Mouse (Mus musculus): Measurements from ENCODE around the gene Ache. TPM values are rescaled to one million over a fixed set of nuclear protein-coding genes. Genes with fewer than 3 reads are reported as not detected.
A peak's percentile ranks its signal among the peaks of the same experiment; 100 is the strongest.

The Ache gene
- total and polyA plus RNA-seq, 3 experiments, result 0.13 to 0.23 TPM; not detected in 1

DNA sequence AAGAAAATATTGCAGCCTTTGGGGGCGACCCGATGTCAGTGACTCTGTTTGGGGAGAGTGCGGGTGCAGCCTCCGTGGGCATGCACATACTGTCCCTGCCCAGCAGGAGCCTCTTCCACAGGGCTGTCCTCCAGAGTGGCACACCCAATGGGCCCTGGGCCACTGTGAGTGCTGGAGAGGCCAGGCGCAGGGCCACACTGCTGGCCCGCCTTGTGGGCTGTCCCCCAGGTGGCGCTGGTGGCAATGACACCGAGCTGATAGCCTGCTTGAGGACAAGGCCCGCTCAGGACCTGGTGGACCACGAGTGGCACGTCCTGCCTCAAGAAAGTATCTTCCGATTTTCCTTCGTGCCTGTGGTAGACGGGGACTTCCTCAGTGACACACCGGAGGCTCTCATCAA lies 3.4 kb downstream of the Ache start:
- no peaks in the 10 kb centered on the region for H3K9me3 ChIP-seq (replicated peaks; ENCODE audit: low read length)
- H3K4me3 ChIP-seq (replicated peaks in 1 of 3; ENCODE audit: low read depth in 2 of 3, low read length in 2 of 3, poor library complexity in 1 of 3), result no peak overlapping the region
- H3K4me2 ChIP-seq (ENCODE audit: insufficient read depth, low read depth, poor library complexity, severe bottlenecking), result peak overlapping the region; percentile 11; the same call in 1 of the 2 replicates
- H3K27ac ChIP-seq (ENCODE audit: insufficient read depth, low read depth), result no peak overlapping the region
- peaks cover 14 to 57% of the 10 kb centered on the region in 2 experiments; a peak in 3 of 4 replicates for H3K4me1 ChIP-seq (ENCODE audit: control insufficient read depth in 1 of 2, insufficient read depth in 2 of 2)
- peaks cover 33% of the 10 kb centered on the region for H3K27me3 ChIP-seq (replicated peaks)
- in situ Hi-C loops (cut with MboI; ENCODE audit: low pct_ligation_motif_present, low pct_unique_long_range_greater_than_20kb, low sequenced_read_pairs), result no loop called here
- H3K79me2 ChIP-seq (replicated peaks; ENCODE audit: control insufficient read depth, extremely low read depth, insufficient read depth, poor library complexity, severe bottlenecking), result no peaks in the 10 kb centered on the region
- H3K36me3 ChIP-seq (replicated peaks in 1 of 2; ENCODE audit: control insufficient read depth in 1 of 2, insufficient read depth in 1 of 2, low read length in 1 of 2), result peaks cover 9 to 11% of the 10 kb centered on the region in 2 experiments
- no peak overlapping the region for H3K9ac ChIP-seq (ENCODE audit: insufficient read depth, low read depth)
- TF ChIP-seq NRF1 (IDR thresholded peaks at IDR 0.05; ENCODE audit: low read depth, low read length) (0 out of 2 replicates have a peak, but pooled peaks have one; percentile 13), ZC3H11A (IDR thresholded peaks at IDR 0.05; ENCODE audit: low read depth, low read length) (no peak), ETS1 (conservative IDR thresholded peaks at IDR 0.05; ENCODE audit: low read depth, low read length) (no peak), SMC3 (IDR thresholded peaks at IDR 0.05; ENCODE audit: low read depth, low read length) (peak; percentile 71), RAD21 (IDR thresholded peaks at IDR 0.05; ENCODE audit: low read depth, low read length) (peak; percentile 53), CTCF (conservative IDR thresholded peaks at IDR 0.05 in 1 of 2, IDR thresholded peaks at IDR 0.05 in 1 of 2; ENCODE audit: low read depth in 2 of 2, low read length in 2 of 2) (peak in 1 of 2 experiments; percentile 71; a peak in 2 of 4 replicates), TCF12 (IDR thresholded peaks at IDR 0.05; ENCODE audit: low read depth, low read length) (0 out of 2 replicates have a peak, but pooled peaks have one; percentile 37), POLR2A (IDR thresholded peaks at IDR 0.05; ENCODE audit: low read depth, low read length) (no peak)
- dilution Hi-C loops (cut with MboI; ENCODE audit: extremely low pct_ligation_motif_present, extremely low pct_unique_long_range_greater_than_20kb, low sequenced_read_pairs), result no loop called here
- no peak for DNase-seq (ENCODE audit: extremely low read depth)

GRCm38 (mm10) chr5:137291381-137291926 lies 4.1 kb downstream of the Ache start:
- no peak overlapping the region for H3K4me2 ChIP-seq (ENCODE audit: insufficient read depth, low read depth, poor library complexity, severe bottlenecking)
- no peaks in the 10 kb centered on the region for H3K9me3 ChIP-seq (replicated peaks; ENCODE audit: low read length)
- peaks cover 33% of the 10 kb centered on the region for H3K27me3 ChIP-seq (replicated peaks)
- in situ Hi-C loops (cut with MboI; ENCODE audit: low pct_ligation_motif_present, low pct_unique_long_range_greater_than_20kb, low sequenced_read_pairs), result no loop called here
- DNase-seq (ENCODE audit: extremely low read depth), result no peak
- no peak overlapping the region for H3K9ac ChIP-seq (ENCODE audit: insufficient read depth, low read depth)
- dilution Hi-C loops (cut with MboI; ENCODE audit: extremely low pct_ligation_motif_present, extremely low pct_unique_long_range_greater_than_20kb, low sequenced_read_pairs), result no loop called here
- no peak overlapping the region for H3K27ac ChIP-seq (ENCODE audit: insufficient read depth, low read depth)
- no peak overlapping the region for H3K4me3 ChIP-seq (replicated peaks in 1 of 3; ENCODE audit: low read depth in 2 of 3, low read length in 2 of 3, poor library complexity in 1 of 3)
- TF ChIP-seq MEF2A (IDR thresholded peaks at IDR 0.05; ENCODE audit: borderline replicate concordance, low read depth, low read length), result no peak
- TF ChIP-seq TBP (conservative IDR thresholded peaks at IDR 0.05; ENCODE audit: low read depth, low read length), result no peak
- no peak for TF ChIP-seq NELFE (IDR thresholded peaks at IDR 0.05; ENCODE audit: low read depth, low read length)
- no peak for TF ChIP-seq POLR2A (IDR thresholded peaks at IDR 0.05; ENCODE audit: low read depth, low read length)
- TF ChIP-seq RAD21 (IDR thresholded peaks at IDR 0.05; ENCODE audit: low read depth, low read length), result no peak
- no peak for TF ChIP-seq USF1 (IDR thresholded peaks at IDR 0.05; ENCODE audit: low read depth, low read length)
- no peak for TF ChIP-seq MXI1 (IDR thresholded peaks at IDR 0.05; ENCODE audit: low read depth, low read length)
- TF ChIP-seq ZMIZ1 (IDR thresholded peaks at IDR 0.05; ENCODE audit: low read depth, low read length), result no peak
- TF ChIP-seq SMC3 (IDR thresholded peaks at IDR 0.05; ENCODE audit: low read depth, low read length), result no peak
- no peak for TF ChIP-seq POLR2AphosphoS2 (IDR thresholded peaks at IDR 0.05; ENCODE audit: low read depth, low read length)
- TF ChIP-seq RCOR1 (conservative IDR thresholded peaks at IDR 0.05; ENCODE audit: low read depth, low read length), result no peak
- TF ChIP-seq CHD2 (IDR thresholded peaks at IDR 0.05; ENCODE audit: low read length), result no peak
- TF ChIP-seq MAZ (IDR thresholded peaks at IDR 0.05; ENCODE audit: low read depth, low read length), result no peak
- peaks cover 17 to 53% of the 10 kb centered on the region in 2 experiments; a peak in 3 of 4 replicates for H3K4me1 ChIP-seq (ENCODE audit: control insufficient read depth in 1 of 2, insufficient read depth in 2 of 2)
- no peaks in the 10 kb centered on the region for H3K79me2 ChIP-seq (replicated peaks; ENCODE audit: control insufficient read depth, extremely low read depth, insufficient read depth, poor library complexity, severe bottlenecking)
- peaks cover 16 to 18% of the 10 kb centered on the region in 2 experiments for H3K36me3 ChIP-seq (replicated peaks in 1 of 2; ENCODE audit: control insufficient read depth in 1 of 2, insufficient read depth in 1 of 2, low read length in 1 of 2)

All from CH12.LX (cell line).